Mouse (Mus musculus) spleen, adult 2 months (tissue): ENCODE measurements around the gene Bok. TPM values are rescaled to one million over a fixed set of nuclear protein-coding genes. Genes with fewer than 3 reads are reported as not detected.

ENCODE experiments used
- DNase-seq, 2 experiments: peaks; one replicate each; pipeline versions ENCODE4 v3.0.0 to v3.0.0-alpha.2; 2012 to 2021; ENCODE audit warnings: low spot score in 2 of 2, low read depth in 1 of 2
- H3K27ac ChIP-seq: fragments of 200-500 bp; 2 replicates; pipeline ENCODE4 v1.5.1; 2012; ENCODE audit warnings: low read length, inconsistent platforms; ENCODE audit not compliant: insufficient read depth
- H3K27me3 ChIP-seq: fragments of 200-500 bp; 2 replicates; pipeline ENCODE4 v1.6.1; 2012; ENCODE audit warnings: mild to moderate bottlenecking, moderate library complexity, low read length, inconsistent platforms; ENCODE audit not compliant: control insufficient read depth, insufficient read depth
- H3K36me3 ChIP-seq: fragments of 200-500 bp; 2 replicates; pipeline ENCODE4 v1.6.1; 2012; ENCODE audit warnings: mild to moderate bottlenecking, low read length, inconsistent platforms; ENCODE audit not compliant: control insufficient read depth, insufficient read depth
- H3K4me1 ChIP-seq: fragments of 200-500 bp; 2 replicates; pipeline ENCODE4 v1.6.1; 2011; ENCODE audit warnings: inconsistent platforms; ENCODE audit not compliant: control insufficient read depth, insufficient read depth, insufficient read length
- H3K4me3 ChIP-seq: fragments of 200-500 bp; 2 replicates; pipeline ENCODE4 v1.5.1; 2011; ENCODE audit warnings: mild to moderate bottlenecking, inconsistent platforms; ENCODE audit not compliant: insufficient read depth, insufficient read length; ENCODE audit errors: extremely low read depth
- CTCF ChIP-seq: fragments of 200-500 bp; IDR thresholded peaks from 2 replicates; pipeline ENCODE4 v1.5.1; 2011; ENCODE audit warnings: mild to moderate bottlenecking, inconsistent platforms; ENCODE audit not compliant: insufficient read depth, insufficient read length, insufficient replicate concordance; ENCODE audit errors: extremely low read depth
- POLR2A ChIP-seq: fragments of 200-500 bp; IDR thresholded peaks from 2 replicates; pipeline ENCODE4 v1.6.1; 2011; ENCODE audit warnings: low read depth, low read length, inconsistent platforms
- WGBS: fragments of 180-500 bp; shearing (Covaris S2); methylation state at CpG from one replicate; pipeline ENCODE4 v1.1.7; 2018; 5-methylcytosine and 5-hydroxymethylcytosine counted together
- polyA plus RNA-seq: library from polyadenylated mRNA; depleted of rRNA; stranded (reverse); fragments of >200 nt; gene quantifications from 2 replicates; pipeline ENCODE4 v1.2.3, GENCODE M21; 2012; rRNA removed

Bok gene
- polyA plus RNA-seq: 37.2 and 43.6 TPM in 2 replicates

DNA sequence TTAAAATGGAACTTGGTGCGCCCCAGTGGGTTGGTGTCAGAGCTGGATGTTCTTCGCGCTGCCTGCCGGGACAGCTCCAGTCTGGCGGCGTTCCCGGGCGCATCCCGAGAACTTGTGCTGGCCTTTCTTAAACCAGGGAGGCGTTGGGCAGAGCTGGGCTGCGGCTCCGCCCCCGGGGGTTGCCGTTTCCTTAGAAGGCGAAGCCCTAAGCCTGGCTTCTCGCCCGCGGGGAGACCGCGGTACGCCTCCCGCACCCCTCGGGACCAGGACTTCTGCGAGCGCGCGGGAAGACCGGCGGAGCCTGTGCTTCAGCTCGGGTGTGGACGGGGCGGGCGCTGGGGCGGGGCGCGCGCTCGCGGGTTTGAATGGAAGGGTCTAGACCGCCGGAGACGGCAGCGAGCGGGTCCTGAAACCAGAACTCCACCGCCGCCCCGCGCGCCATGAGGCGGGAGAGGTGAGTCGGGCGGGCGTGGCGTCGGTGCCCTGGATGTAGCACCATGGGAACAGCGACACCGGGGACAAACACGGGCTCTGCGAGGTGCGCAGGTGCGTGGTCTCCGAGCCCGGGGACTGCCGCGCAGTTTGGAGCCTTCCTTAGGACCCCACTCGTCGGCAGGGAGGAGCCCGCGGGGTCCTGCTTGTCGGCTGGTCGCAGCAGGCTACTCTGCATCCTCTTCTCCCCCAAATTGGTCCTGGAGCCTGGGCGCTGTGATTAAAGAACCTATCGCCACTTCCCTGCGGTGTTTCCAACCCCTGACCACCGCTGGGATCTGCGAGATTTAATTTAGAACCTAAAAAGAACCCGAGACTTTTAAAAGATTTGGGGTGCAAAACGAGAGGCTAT lies at the start of gene Bok:
Gene Bok (plus strand): TSS at position 260 of the 844 bp plus-strand sequence.
- TF ChIP-seq CTCF: no peak
- no peak for TF ChIP-seq POLR2A
- Histone ChIP-seq H3K27me3 (peaks cover 10% of the 10 kb centered on the region), H3K4me3 (peak within 1 kb of the TSS; percentile 48; the same call in 1 of the 2 replicates), H3K4me1 (peaks cover 3% of the 10 kb centered on the region), H3K27ac (peak within 1 kb of the TSS; percentile 61), H3K36me3 (no peaks in the 10 kb centered on the region)
- peak in 1 of 2 experiments; percentile 25 for DNase-seq
- under 1% methylated on average over 78 of the region's 78 CpGs for WGBS

DNA sequence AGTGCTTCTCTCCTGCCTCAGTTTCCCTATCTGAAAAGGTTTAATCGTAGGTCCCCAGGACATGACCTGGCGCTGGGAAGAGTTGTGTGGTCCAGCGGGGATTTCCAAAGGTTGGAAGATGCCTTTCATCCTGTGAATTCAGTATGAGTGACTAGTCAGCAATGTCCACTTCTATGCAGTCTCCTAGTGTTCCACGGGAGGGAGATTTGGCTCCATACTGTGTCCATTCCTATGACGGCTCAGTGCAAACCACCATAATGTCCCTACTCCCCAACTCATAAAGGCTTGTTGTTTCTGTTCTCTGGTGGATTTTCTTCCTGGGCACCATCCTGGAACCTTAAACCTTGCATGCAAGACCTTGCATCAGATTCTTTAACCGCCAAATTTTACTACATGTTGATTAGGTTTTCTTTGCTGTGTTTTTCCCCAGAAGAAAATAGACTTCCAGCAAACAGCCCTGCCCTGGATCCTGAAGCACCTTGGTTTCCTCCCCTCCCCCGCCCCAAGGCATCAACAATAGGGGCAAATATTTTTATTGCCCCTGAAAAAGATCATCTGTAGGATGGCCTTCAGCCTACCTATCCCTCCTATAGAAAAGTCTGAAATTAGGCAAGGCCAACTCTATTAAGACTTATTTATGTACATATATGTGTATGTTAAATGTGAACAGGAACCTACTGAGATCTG lies 49.1 kb upstream of the Bok start:
- Histone ChIP-seq H3K27ac (peak overlapping the region; percentile 77), H3K36me3 (no peaks in the 10 kb centered on the region), H3K4me3 (peak overlapping the region; percentile 78), H3K27me3 (no peaks in the 10 kb centered on the region), H3K4me1 (peaks cover 3% of the 10 kb centered on the region; the same call in 1 of the 2 replicates)
- TF ChIP-seq POLR2A: no peak
- TF ChIP-seq CTCF: no peak
- DNase-seq: no peak
- 33% methylated on average over 7 of the region's 7 CpGs for WGBS

DNA sequence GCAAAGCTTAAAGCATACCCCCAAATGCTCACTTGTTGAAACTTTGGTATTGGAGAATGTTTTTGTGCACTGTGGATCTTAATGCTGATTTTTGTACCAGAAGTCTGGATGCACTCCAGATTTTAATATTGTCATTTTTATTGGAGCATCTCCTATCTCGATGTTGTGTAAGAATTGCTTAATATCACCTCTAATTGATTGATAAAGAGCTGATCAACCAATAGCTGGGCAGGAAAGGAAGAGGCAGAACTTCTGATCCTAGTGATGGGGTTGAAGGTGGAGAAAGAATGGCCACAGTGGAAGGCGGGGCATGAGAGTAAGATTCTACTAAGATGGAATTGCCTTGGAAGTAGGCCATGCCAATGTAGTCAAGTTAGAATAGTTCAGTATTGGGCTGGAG lies 43.5 kb upstream of the Bok start:
- 92% methylated on average over 2 of the region's 2 CpGs for WGBS
- Histone ChIP-seq H3K27ac (no peak overlapping the region), H3K36me3 (no peaks in the 10 kb centered on the region), H3K27me3 (no peaks in the 10 kb centered on the region), H3K4me1 (no peaks in the 10 kb centered on the region), H3K4me3 (no peak overlapping the region)
- no peak for DNase-seq
- TF ChIP-seq CTCF: no peak
- no peak for TF ChIP-seq POLR2A

DNA sequence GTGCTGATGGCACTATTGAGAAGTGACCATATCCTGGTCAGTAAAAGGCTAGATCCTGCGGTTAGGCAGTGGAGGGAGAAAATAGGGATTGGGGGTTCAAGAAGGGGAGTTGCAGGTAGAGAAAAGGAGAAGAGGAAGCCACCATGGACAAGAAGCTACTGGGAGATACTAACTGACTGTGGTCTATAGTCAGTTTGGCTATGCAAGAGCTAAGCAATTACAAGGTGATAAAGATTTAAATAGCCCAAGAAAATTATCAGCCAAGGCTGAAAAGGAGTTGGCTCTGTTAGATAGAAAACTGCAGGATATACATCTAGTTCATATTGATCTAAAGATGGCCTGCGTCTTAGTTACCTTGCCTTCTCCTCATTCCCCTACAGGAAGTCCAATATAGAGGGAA lies 42.8 kb upstream of the Bok start:
- H3K4me3 ChIP-seq: no peak overlapping the region

DNA sequence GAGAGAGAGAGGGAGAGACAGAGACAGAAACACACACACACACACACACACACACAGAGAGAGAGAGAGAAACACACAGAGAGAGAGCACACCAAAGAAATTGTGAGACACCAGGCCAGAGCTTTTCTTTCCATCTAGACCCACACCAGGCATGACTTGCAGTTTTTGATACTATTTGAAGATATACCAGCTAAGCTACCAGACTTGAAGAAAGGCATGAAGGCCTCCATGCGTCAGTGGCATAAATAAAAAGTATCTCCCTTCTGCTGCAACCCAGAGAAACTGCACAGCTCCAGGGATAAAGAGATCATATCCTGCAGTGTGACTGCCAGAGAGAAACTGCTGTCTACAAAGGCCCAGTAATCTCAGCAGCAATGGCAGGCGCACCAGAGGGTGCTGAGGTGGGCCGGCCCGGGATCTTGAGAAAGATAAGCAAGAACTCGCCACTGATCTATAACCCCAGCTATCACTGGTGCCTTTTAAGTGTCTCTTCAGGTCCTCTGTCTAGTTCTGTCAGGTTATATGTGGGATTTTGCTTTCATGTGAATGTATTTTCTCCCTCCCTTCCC lies 35.8 kb upstream of the Bok start:
- no peak for DNase-seq
- H3K4me1 ChIP-seq: no peaks in the 10 kb centered on the region
- no peak overlapping the region for H3K4me3 ChIP-seq
- 77% methylated on average over 5 of the region's 5 CpGs for WGBS
- TF ChIP-seq CTCF (no peak), POLR2A (no peak)
- no peak overlapping the region for H3K27ac ChIP-seq
- no peaks in the 10 kb centered on the region for H3K36me3 ChIP-seq
- no peaks in the 10 kb centered on the region for H3K27me3 ChIP-seq

More for the DNA sequence above, 42.8 kb upstream of the Bok start:
- H3K36me3 ChIP-seq: no peaks in the 10 kb centered on the region
- no peaks in the 10 kb centered on the region for H3K4me1 ChIP-seq
- H3K27me3 ChIP-seq: no peaks in the 10 kb centered on the region
- DNase-seq: no peak
- TF ChIP-seq CTCF: no peak
- TF ChIP-seq POLR2A: no peak
- H3K27ac ChIP-seq: no peak overlapping the region
- 82% methylated on average over 2 of the region's 2 CpGs for WGBS

DNA sequence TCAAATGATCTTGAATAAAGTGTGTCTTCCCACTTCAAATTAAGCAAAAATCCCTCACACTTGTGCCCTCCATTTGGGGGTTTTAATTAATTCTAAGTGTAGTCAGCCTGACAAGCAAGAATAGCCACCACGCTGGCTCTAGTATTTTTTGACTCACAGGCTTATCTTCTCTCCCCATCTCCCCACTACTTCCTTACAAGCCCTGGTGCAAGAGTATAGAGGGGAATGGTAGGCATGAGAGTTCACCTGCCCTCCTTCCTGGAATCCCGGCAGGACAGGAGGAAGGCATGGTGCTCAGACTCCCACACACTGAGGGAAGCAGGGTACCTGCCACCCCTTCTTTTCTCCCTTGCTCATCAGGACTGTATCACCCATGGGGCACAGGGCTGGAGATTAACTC lies 31.2 kb upstream of the Bok start:
- Histone ChIP-seq H3K4me3 (no peak overlapping the region), H3K4me1 (no peaks in the 10 kb centered on the region), H3K36me3 (no peaks in the 10 kb centered on the region), H3K27me3 (no peaks in the 10 kb centered on the region), H3K27ac (no peak overlapping the region)
- DNase-seq: no peak
- TF ChIP-seq POLR2A: no peak
- TF ChIP-seq CTCF: no peak
- 12% methylated on average over 2 of the region's 2 CpGs for WGBS

DNA sequence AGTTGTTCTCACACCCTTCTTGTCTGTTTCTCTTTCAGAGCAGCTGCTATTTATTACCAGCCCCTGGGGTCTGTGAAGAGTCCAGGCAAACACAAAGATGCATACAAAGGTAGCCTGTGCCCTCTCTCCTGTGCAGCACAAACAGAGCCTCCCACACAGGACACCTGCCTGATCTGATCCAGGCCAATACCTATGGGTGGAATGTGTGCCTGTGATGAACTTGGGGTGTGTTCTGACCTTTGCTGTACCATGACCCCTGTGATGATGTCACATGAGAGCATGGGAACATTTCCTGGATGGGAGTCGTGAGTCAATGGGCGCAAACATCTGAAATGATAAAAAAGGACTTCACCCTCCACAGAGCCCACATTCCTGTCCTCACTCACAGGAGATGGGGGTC lies 30.7 kb upstream of the Bok start:
- no peak for TF ChIP-seq CTCF
- no peak for TF ChIP-seq POLR2A
- no peak for DNase-seq
- Histone ChIP-seq H3K36me3 (no peaks in the 10 kb centered on the region), H3K4me3 (no peak overlapping the region), H3K27me3 (no peaks in the 10 kb centered on the region), H3K4me1 (no peaks in the 10 kb centered on the region), H3K27ac (no peak overlapping the region)
- 78% methylated on average over 2 of the region's 2 CpGs for WGBS
